In the genomic region with DNA sequence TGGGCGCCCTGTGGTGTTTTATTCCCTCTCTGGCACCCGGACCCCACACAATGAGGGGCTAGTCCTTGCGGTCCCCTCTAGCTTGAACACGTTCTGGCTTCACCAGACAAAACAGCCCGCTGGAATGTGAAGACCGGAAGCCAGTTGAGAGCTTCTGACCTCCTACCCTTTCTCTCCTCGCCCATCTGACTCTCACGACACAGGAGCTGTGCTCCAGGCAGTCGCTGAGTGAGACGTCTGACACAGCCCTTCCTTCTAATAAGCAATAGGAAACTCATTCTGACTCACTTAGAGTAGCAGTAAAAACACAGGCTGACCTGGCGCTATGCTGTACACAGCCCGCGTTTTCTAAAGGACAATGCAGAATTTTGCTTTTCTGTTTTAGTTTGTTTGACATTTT, we compare ENCODE assay signal across 12 mouse cellular contexts. TPM values are rescaled to one million over a fixed set of nuclear protein-coding genes. Genes with fewer than 3 reads are reported as not detected.
A peak's percentile ranks its signal among the peaks of the same experiment; 100 is the strongest.
DNase-seq lines count a peak whose midpoint lies in the region; ATAC-seq lines count a peak whose summit lies in the region.
"Had no signal": no experiment of that assay in that cellular context is flagged by ENCODE, and none has a peak within 500 bp of the region (broad histone marks: within the 10 kb centered on the region; RNA-seq: fewer than 3 reads in every experiment).

No protein-coding gene starts in this region.

- H3K27me3 ChIP-seq in lung, embryonic 16.5 days (ENCODE audit: control insufficient read depth, insufficient read depth, low read depth, low read length), result no peaks in the 10 kb centered on the region
- H3K27me3 ChIP-seq in embryonic facial prominence, embryonic 14.5 days (replicated peaks; ENCODE audit: control insufficient read depth, insufficient read depth, low read length), result no peaks in the 10 kb centered on the region
- H3K27me3 ChIP-seq: lung, embryonic 15.5 days had no signal

- 35% methylated on average over 13 of the region's 13 CpGs for WGBS in lung, embryonic 16.5 days
- WGBS in embryonic facial prominence, embryonic 14.5 days, result 34% methylated on average over 13 of the region's 13 CpGs

- no peak overlapping the region; the same call in 1 of the 2 replicates for H3K9ac ChIP-seq in lung, embryonic 16.5 days (ENCODE audit: low read length)
- no peak overlapping the region for H3K9ac ChIP-seq in embryonic facial prominence, embryonic 14.5 days (ENCODE audit: low read depth, low read length)
- H3K9ac ChIP-seq: lung, embryonic 15.5 days had no signal

- peak; percentile 91 for DNase-seq in heart, adult 11 months
- no peak for DNase-seq in heart, postnatal 14 days
- DNase-seq in lung, postnatal 25 days (ENCODE audit: low spot score), result no peak
- DNase-seq in embryonic facial prominence, embryonic 14.5 days (ENCODE audit: low spot score), result no peak
- peak; percentile 44 for DNase-seq in yolk sac, embryonic 10.5 days (ENCODE audit: low spot score)
- no peak for DNase-seq in layer of hippocampus, adult 8-10 months (ENCODE audit: low spot score in 2 of 2)
- DNase-seq: cerebellum, postnatal 10 days; right cerebral cortex, postnatal 4 days had no signal

- peak overlapping the region; percentile 8; the same call in 1 of the 2 replicates for H3K4me2 ChIP-seq in lung, embryonic 16.5 days (ENCODE audit: low read depth, low read length)
- H3K4me2 ChIP-seq in embryonic facial prominence, embryonic 14.5 days (ENCODE audit: low read depth, low read length), result peak overlapping the region; percentile 2; the same call in 1 of the 2 replicates
- H3K4me2 ChIP-seq: lung, embryonic 15.5 days had no signal

- H3K9me3 ChIP-seq in lung, embryonic 16.5 days (ENCODE audit: control insufficient read depth, low read length), result no peaks in the 10 kb centered on the region
- no peaks in the 10 kb centered on the region for H3K9me3 ChIP-seq in embryonic facial prominence, embryonic 14.5 days (ENCODE audit: control insufficient read depth, low read length)
- H3K9me3 ChIP-seq: G1E; lung, embryonic 15.5 days had no signal

- intact Hi-C loops in heart, postnatal 14 days (cut with DNase I), result no loop called here

- H3K4me3 ChIP-seq in lung, embryonic 16.5 days (ENCODE audit: low read length), result no peak overlapping the region
- H3K4me3 ChIP-seq in embryonic facial prominence, embryonic 14.5 days (ENCODE audit: low read depth, low read length), result no peak overlapping the region
- H3K4me3 ChIP-seq: lung, embryonic 15.5 days had no signal

- no peaks in the 10 kb centered on the region for H3K36me3 ChIP-seq in lung, embryonic 16.5 days (ENCODE audit: control insufficient read depth, insufficient read depth, low read length)
- H3K36me3 ChIP-seq in embryonic facial prominence, embryonic 14.5 days (ENCODE audit: control insufficient read depth, insufficient read depth, low read length), result no peaks in the 10 kb centered on the region
- H3K36me3 ChIP-seq: G1E; lung, embryonic 15.5 days had no signal

- peaks cover 7% of the 10 kb centered on the region for H3K4me1 ChIP-seq in lung, embryonic 16.5 days (replicated peaks; ENCODE audit: control insufficient read depth, insufficient read depth, low read length)
- peaks cover 8% of the 10 kb centered on the region for H3K4me1 ChIP-seq in embryonic facial prominence, embryonic 14.5 days (ENCODE audit: control insufficient read depth, insufficient read depth, low read length)

- peak overlapping the region; percentile 22; the same call in 1 of the 2 replicates for H3K27ac ChIP-seq in lung, embryonic 16.5 days (ENCODE audit: low read length)
- H3K27ac ChIP-seq in embryonic facial prominence, embryonic 14.5 days (replicated peaks; ENCODE audit: low read depth, low read length), result no peak overlapping the region
- H3K27ac ChIP-seq: lung, embryonic 15.5 days had no signal

- peak; percentile 47 for ATAC-seq in lung, embryonic 16.5 days (ENCODE audit: low read depth)
- ATAC-seq in embryonic facial prominence, embryonic 14.5 days (ENCODE audit: low read depth), result no peak
- no peak for ATAC-seq in megakaryocyte-erythroid progenitor cell, adult 5-6 weeks (replicated peaks; ENCODE audit: low FRiP score, low TSS enrichment, poor library complexity, severe bottlenecking)

RNA-seq across cellular contexts. Expression of a gene that starts 17.9 kb away (rescaled TPM):
- 100 to 1,000 TPM; 143 to 187 TPM for total RNA-seq in heart, postnatal 14 days (2021)
- polyA plus RNA-seq in lung, embryonic 16.5 days (2015; fragmentation: Nextera tagmentation; extraction: Ambion mirVana), result 179 and 200 TPM in 2 replicates
- 143 and 150 TPM in 2 replicates for polyA plus RNA-seq in embryonic facial prominence, embryonic 14.5 days (2014; fragmentation: Nextera tagmentation; extraction: Ambion mirVana)
- 10 to 100 TPM; 10.5 to 13.6 (median 13.4) TPM for total RNA-seq in layer of hippocampus, adult 8-10 months (2022)
- total RNA-seq in megakaryocyte-erythroid progenitor cell, adult 5-6 weeks (2014; fragmentation: Nextera tagmentation), result 96.0 and 179 TPM in 2 replicates
- 106 and 142 TPM in 2 replicates for total RNA-seq in megakaryocyte-erythroid progenitor cell, adult 5-6 weeks (2017)
- polyA plus RNA-seq: G1E had no signal

Comparison
In these comparisons a context has a peak if more than half of its experiments do, and no peak if none do; other contexts are left out.
1. DNase-seq: peak in heart, adult 11 months (single experiment) and yolk sac, embryonic 10.5 days (single experiment); none in heart, postnatal 14 days (0 of 2), lung, postnatal 25 days (single experiment), embryonic facial prominence, embryonic 14.5 days (single experiment) and layer of hippocampus, adult 8-10 months (0 of 2).
2. RNA of a gene that starts 17.9 kb away (total RNA-seq): 143 to 187 TPM in heart, postnatal 14 days and 96.0 to 179 TPM in megakaryocyte-erythroid progenitor cell, adult 5-6 weeks; 10.5 to 13.6 TPM in layer of hippocampus, adult 8-10 months; every median in the first group is over 4 times any median in the second.